Mouse (Mus musculus) stomach, postnatal 0 days (tissue): ENCODE measurements around the gene Eps8l2.

ENCODE experiments used
- CTCF ChIP-seq: IDR thresholded peaks from 2 replicates; pipeline ENCODE4 v1.5.1; 2016; ENCODE audit warnings: antibody characterized with exemption, low read depth, mild to moderate bottlenecking, moderate library complexity
- EP300 ChIP-seq: optimal IDR thresholded peaks from 2 replicates; pipeline ENCODE3; 2016; ENCODE audit warnings: antibody characterized with exemption

DNA sequence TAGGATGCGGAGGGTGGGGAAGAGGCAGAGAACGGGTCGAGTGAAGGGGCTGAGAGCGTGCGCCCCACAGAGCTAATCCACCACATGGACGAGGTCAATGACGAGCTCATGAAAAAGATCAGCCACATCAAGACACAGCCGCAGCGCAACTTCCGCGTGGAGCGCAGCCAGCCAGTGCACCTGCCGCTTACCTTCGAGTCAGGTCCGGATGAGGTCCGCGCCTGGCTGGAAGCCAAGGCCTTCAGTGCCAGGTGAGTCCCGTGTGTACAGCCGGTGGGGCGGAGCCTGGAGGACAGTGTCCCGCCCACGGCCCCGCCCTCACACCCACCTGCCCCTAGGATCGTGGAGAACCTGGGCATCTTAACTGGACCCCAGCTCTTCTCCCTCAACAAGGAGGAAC lies 22.8 kb downstream of the Eps8l2 start:
- TF ChIP-seq CTCF, result no peak
- no peak for TF ChIP-seq EP300
